Mouse (Mus musculus) olfactory bulb, adult 2 months (tissue): ENCODE results near the gene E2f4.

Experiments
- CTCF ChIP-seq: fragments of 200-500 bp; IDR thresholded peaks from 2 replicates; pipeline ENCODE4 v1.5.1; 2012; ENCODE audit warnings: low read depth, mild to moderate bottlenecking, low read length, moderate library complexity; ENCODE audit not compliant: insufficient read depth
- POLR2A ChIP-seq: fragments of 200-500 bp; IDR thresholded peaks from 2 replicates; pipeline ENCODE4 v1.6.1; 2012; ENCODE audit warnings: mild to moderate bottlenecking, low read depth, low read length, moderate library complexity; ENCODE audit not compliant: insufficient read depth

DNA sequence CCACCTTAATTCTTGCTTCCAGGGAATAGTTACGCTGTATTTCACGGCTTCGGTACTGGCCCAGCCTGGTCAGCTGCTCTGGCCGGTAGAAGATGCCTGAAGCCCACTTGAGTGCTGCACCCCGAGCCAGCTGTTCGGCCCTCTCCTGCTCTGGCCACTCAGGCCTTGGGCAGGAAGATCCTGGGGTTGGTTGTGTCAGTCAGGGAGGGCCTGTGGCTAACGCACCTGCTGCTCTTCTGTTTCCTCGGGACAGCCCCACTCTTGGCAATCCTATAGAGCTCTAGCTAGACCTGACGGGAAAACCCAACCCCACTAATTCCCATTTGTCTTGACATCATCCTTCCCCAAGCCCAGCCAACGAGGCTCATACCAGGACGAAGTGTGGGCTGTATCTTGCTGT, 2.2 kb upstream of the E2f4 start:
- TF ChIP-seq POLR2A, result no peak
- TF ChIP-seq CTCF, result no peak
